Mouse (Mus musculus): ENCODE measurements around the gene Cyp20a1.

Cyp20a1 gene

GRCm38 (mm10) chr1:60342808-60343629 is at the start of gene Cyp20a1:
TSS of gene Cyp20a1 (plus strand) at chr1:60343323.
- DNase-seq (ENCODE audit: low spot score) = peak; percentile 90

- no peak for DNase-seq (ENCODE audit: low spot score)
These were observed 49.2 kb upstream of the Cyp20a1 start for GRCm38 (mm10) chr1:60293921-60294320.

GRCm38 (mm10) chr1:60343630-60344455 is 720 bp downstream of the Cyp20a1 start:
- DNase-seq (ENCODE audit: low spot score) = no peak

- DNase-seq (ENCODE audit: low spot score) = no peak
These were observed 1.5 kb downstream of the Cyp20a1 start for GRCm38 (mm10) chr1:60344670-60345069.

GRCm38 (mm10) chr1:60345712-60346111 is 2.6 kb downstream of the Cyp20a1 start:
- DNase-seq (ENCODE audit: low spot score) = no peak

GRCm38 (mm10) chr1:60352786-60353185 is 9.7 kb downstream of the Cyp20a1 start:
- no peak for DNase-seq (ENCODE audit: low spot score)

- DNase-seq (ENCODE audit: low spot score) = no peak
These were observed 18.5 kb downstream of the Cyp20a1 start for GRCm38 (mm10) chr1:60361626-60362025.

- DNase-seq (ENCODE audit: low spot score) = no peak
These were observed 33.4 kb downstream of the Cyp20a1 start for GRCm38 (mm10) chr1:60376556-60376955.

- DNase-seq (ENCODE audit: low spot score) = no peak
These were observed 38.8 kb downstream of the Cyp20a1 start for GRCm38 (mm10) chr1:60381910-60382309.

GRCm38 (mm10) chr1:60404848-60405247 is 61.7 kb downstream of the Cyp20a1 start:
- no peak for DNase-seq (ENCODE audit: low spot score)

GRCm38 (mm10) chr1:60408501-60409167 is 65.5 kb downstream of the Cyp20a1 start:
- DNase-seq (ENCODE audit: low spot score) = no peak

GRCm38 (mm10) chr1:60409168-60409828 is 66.2 kb downstream of the Cyp20a1 start, which contains the start of gene Abi2:
TSS of gene Abi2 (plus strand) at chr1:60409619.
- DNase-seq (ENCODE audit: low spot score) = peak; percentile 92

GRCm38 (mm10) chr1:60409928-60410817 is 67.0 kb downstream of the Cyp20a1 start:
- peak; percentile 76 for DNase-seq (ENCODE audit: low spot score)

- DNase-seq (ENCODE audit: low spot score) = no peak
These were observed 73.6 kb downstream of the Cyp20a1 start for GRCm38 (mm10) chr1:60416724-60417123.

- no peak for DNase-seq (ENCODE audit: low spot score)
These were observed 80.8 kb downstream of the Cyp20a1 start for GRCm38 (mm10) chr1:60423882-60424281.

- DNase-seq (ENCODE audit: low spot score) = no peak
These were observed 85.2 kb downstream of the Cyp20a1 start for GRCm38 (mm10) chr1:60428341-60428740.

GRCm38 (mm10) chr1:60428932-60429331 is 85.8 kb downstream of the Cyp20a1 start:
- DNase-seq (ENCODE audit: low spot score) = no peak

- no peak for DNase-seq (ENCODE audit: low spot score)
These were observed 88.4 kb downstream of the Cyp20a1 start for GRCm38 (mm10) chr1:60431531-60431930.

- DNase-seq (ENCODE audit: low spot score) = no peak
These were observed 89.4 kb downstream of the Cyp20a1 start for GRCm38 (mm10) chr1:60432497-60432896.

Data from testis, postnatal 14 days (tissue).